Mouse (Mus musculus): ENCODE measurements around the gene Gm13871. TPM values are rescaled to one million over a fixed set of nuclear protein-coding genes. Genes with fewer than 3 reads are reported as not detected.

The Gm13871 gene
- polyA plus RNA-seq (2012; rRNA removed): not detected in 2 replicates

GRCm38 (mm10) chr4:73905853-73906252, at the start of gene Gm13871:
TSS of gene Gm13871 (minus strand) at chr4:73905953.

GRCm38 (mm10) chr4:73950375-73950896, 44.7 kb upstream of the Gm13871 start, which contains the start of gene 2310002L09Rik:
TSS of gene 2310002L09Rik (minus strand) at chr4:73950846.

GRCm38 (mm10) chr4:73920660-73921059, 14.9 kb upstream of the Gm13871 start, which contains the start of gene Gm11756:
TSS of gene Gm11756 (minus strand) at chr4:73920760.

GRCm38 (mm10) chr4:73891012-73891411, 14.7 kb downstream of the Gm13871 start, which contains the start of gene Gm11757:
TSS of gene Gm11757 (minus strand) at chr4:73891112.

GRCm38 (mm10) chr4:73876166-73876565, 29.6 kb downstream of the Gm13871 start, which contains the start of gene Gm11758:
TSS of gene Gm11758 (minus strand) at chr4:73876266.

Other genes starting within 250 kb of the Gm13871 start
- not detected in 2 replicates for gene Gm11239, start 237.6 kb downstream of the Gm13871 start, polyA plus RNA-seq (2012; rRNA removed)
- gene Gm428, start 222.4 kb downstream of the Gm13871 start, polyA plus RNA-seq (2012; rRNA removed): not detected in 2 replicates
- 19.5 and 19.6 TPM in 2 replicates for gene Rasef, start 115.0 kb downstream of the Gm13871 start, polyA plus RNA-seq (2012; rRNA removed)
- gene Gm11758, start 29.7 kb downstream of the Gm13871 start, polyA plus RNA-seq (2012; rRNA removed): not detected in 2 replicates
- not detected in 2 replicates for gene Gm11757, start 14.8 kb downstream of the Gm13871 start, polyA plus RNA-seq (2012; rRNA removed)
- not detected in 2 replicates for gene Gm11756, start 14.8 kb upstream of the Gm13871 start, polyA plus RNA-seq (2012; rRNA removed)
- gene 2310002L09Rik, start 44.9 kb upstream of the Gm13871 start, polyA plus RNA-seq (2012; rRNA removed): not detected in 2 replicates
- gene Frmd3, start 107.5 kb upstream of the Gm13871 start, polyA plus RNA-seq (2012; rRNA removed): 0.14 and 0.23 TPM in 2 replicates